Mouse (Mus musculus): ENCODE data around the gene Ptpn6. TPM values are rescaled to one million over a fixed set of nuclear protein-coding genes. Genes with fewer than 3 reads are reported as not detected.

The Ptpn6 gene
- polyA plus RNA-seq, 1 experiment from 2014 or later = 14.1 TPM

- 85% methylated on average over 8 of the region's 8 CpGs for WGBS
- no peak overlapping the region for H3K9ac ChIP-seq (ENCODE audit: low read length)
- no peak overlapping the region for H3K4me2 ChIP-seq (ENCODE audit: low read length)
- no peaks in the 10 kb centered on the region for H3K27me3 ChIP-seq (replicated peaks; ENCODE audit: control insufficient read depth, insufficient read depth, low read length)
- H3K4me3 ChIP-seq (ENCODE audit: low read depth, low read length) = no peak overlapping the region
- ATAC-seq (replicated peaks; ENCODE audit: low FRiP score, low TSS enrichment, low read depth) = no peak
- no peak for DNase-seq (ENCODE audit: low spot score)
- H3K36me3 ChIP-seq (ENCODE audit: control insufficient read depth, insufficient read depth, low read length) = no peaks in the 10 kb centered on the region
- H3K27ac ChIP-seq (ENCODE audit: low read depth) = no peak overlapping the region
- no peaks in the 10 kb centered on the region for H3K9me3 ChIP-seq (ENCODE audit: control insufficient read depth, low read length)
- no peaks in the 10 kb centered on the region for H3K4me1 ChIP-seq (replicated peaks; ENCODE audit: control insufficient read depth, insufficient read depth, low read length)
Measured at GRCm38 (mm10) chr6:124729850-124730705, 8.4 kb downstream of the Ptpn6 start.

- no peak overlapping the region for H3K4me3 ChIP-seq (ENCODE audit: low read depth, low read length)
Measured at GRCm38 (mm10) chr6:124728621-124729020, 9.9 kb downstream of the Ptpn6 start.

GRCm38 (mm10) chr6:124724472-124724871, 14.0 kb downstream of the Ptpn6 start:
- no peak for ATAC-seq (replicated peaks; ENCODE audit: low FRiP score, low TSS enrichment, low read depth)
- WGBS = 87% methylated on average over 10 of the region's 10 CpGs

More at GRCm38 (mm10) chr6:124728621-124729020, 9.9 kb downstream of the Ptpn6 start:
- ATAC-seq (replicated peaks; ENCODE audit: low FRiP score, low TSS enrichment, low read depth) (no peak), DNase-seq (ENCODE audit: low spot score) (no peak)
- 87% methylated on average over 10 of the region's 10 CpGs for WGBS
- Histone ChIP-seq H3K27ac (ENCODE audit: low read depth) (no peak overlapping the region), H3K27me3 (replicated peaks; ENCODE audit: control insufficient read depth, insufficient read depth, low read length) (no peaks in the 10 kb centered on the region), H3K9me3 (ENCODE audit: control insufficient read depth, low read length) (no peaks in the 10 kb centered on the region), H3K9ac (ENCODE audit: low read length) (no peak overlapping the region), H3K4me1 (replicated peaks; ENCODE audit: control insufficient read depth, insufficient read depth, low read length) (no peaks in the 10 kb centered on the region), H3K36me3 (ENCODE audit: control insufficient read depth, insufficient read depth, low read length) (no peaks in the 10 kb centered on the region), H3K4me2 (ENCODE audit: low read length) (no peak overlapping the region)

DNA sequence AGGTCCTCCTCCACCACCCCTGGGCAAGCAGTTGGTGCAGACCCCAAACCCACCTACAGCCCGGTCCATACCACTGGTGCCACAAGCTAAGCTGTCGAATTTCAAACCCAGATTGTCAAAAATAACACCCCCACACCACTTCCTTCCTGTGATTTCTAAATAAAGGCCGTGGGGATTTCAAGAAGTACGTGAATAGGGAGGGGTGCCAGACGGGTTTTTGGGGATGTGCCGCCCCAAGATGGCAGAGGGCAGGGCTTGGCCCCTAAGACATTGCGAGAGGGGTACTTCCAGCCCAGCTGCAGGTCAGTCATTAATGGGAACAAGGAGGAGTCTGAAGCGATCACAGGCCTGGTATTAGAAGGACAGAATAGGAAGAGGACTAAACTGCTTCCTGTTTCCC, 15.0 kb downstream of the Ptpn6 start:
- no peak overlapping the region for H3K27ac ChIP-seq (ENCODE audit: low read depth)

More at GRCm38 (mm10) chr6:124724472-124724871, 14.0 kb downstream of the Ptpn6 start:
- no peak overlapping the region for H3K4me2 ChIP-seq (ENCODE audit: low read length)
- no peaks in the 10 kb centered on the region for H3K27me3 ChIP-seq (replicated peaks; ENCODE audit: control insufficient read depth, insufficient read depth, low read length)
- H3K9me3 ChIP-seq (ENCODE audit: control insufficient read depth, low read length) = no peaks in the 10 kb centered on the region
- H3K36me3 ChIP-seq (ENCODE audit: control insufficient read depth, insufficient read depth, low read length) = no peaks in the 10 kb centered on the region
- no peak overlapping the region for H3K4me3 ChIP-seq (ENCODE audit: low read depth, low read length)
- DNase-seq (ENCODE audit: low spot score) = no peak
- no peak overlapping the region for H3K27ac ChIP-seq (ENCODE audit: low read depth)
- H3K4me1 ChIP-seq (replicated peaks; ENCODE audit: control insufficient read depth, insufficient read depth, low read length) = no peaks in the 10 kb centered on the region
- no peak overlapping the region for H3K9ac ChIP-seq (ENCODE audit: low read length)

DNA sequence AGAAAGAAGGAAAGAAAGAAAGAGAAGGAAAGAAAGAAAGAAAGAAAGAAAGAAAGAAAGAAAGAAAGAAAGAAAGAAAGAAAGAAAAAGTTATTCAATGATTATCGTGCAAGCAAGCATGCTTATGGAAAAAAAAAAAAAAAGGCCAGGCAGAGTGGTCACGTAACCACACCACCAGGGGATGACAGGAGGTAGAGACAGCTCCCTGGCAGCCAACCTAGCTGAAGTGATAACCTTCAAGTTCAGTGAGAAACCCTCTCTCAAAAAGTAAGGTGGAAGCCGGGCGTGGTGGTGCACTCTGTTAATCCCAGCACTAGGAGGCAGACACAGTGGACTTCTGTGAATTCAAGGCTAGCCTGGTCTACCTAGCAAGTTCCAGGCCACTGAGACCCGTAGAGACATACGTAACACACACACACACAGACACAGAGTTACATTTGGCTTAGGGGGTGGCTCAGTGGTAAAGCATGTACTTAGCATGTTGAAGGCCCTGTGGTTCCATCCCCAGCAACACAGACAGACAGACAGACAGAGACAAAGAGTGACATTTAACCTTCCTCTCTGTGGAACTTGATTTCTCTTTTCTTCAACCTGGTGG, 15.5 kb downstream of the Ptpn6 start:
- Histone ChIP-seq H3K9me3 (ENCODE audit: control insufficient read depth, low read length) (no peaks in the 10 kb centered on the region), H3K9ac (ENCODE audit: low read length) (no peak overlapping the region), H3K4me1 (replicated peaks; ENCODE audit: control insufficient read depth, insufficient read depth, low read length) (no peaks in the 10 kb centered on the region), H3K36me3 (ENCODE audit: control insufficient read depth, insufficient read depth, low read length) (no peaks in the 10 kb centered on the region), H3K27me3 (replicated peaks; ENCODE audit: control insufficient read depth, insufficient read depth, low read length) (no peaks in the 10 kb centered on the region), H3K4me3 (ENCODE audit: low read depth, low read length) (no peak overlapping the region), H3K27ac (ENCODE audit: low read depth) (no peak overlapping the region), H3K4me2 (ENCODE audit: low read length) (no peak overlapping the region)
- WGBS = 85% methylated on average over 6 of the region's 6 CpGs
- DNase-seq (ENCODE audit: low spot score) = no peak
- ATAC-seq (replicated peaks; ENCODE audit: low FRiP score, low TSS enrichment, low read depth) = no peak

More for the DNA sequence above, 15.0 kb downstream of the Ptpn6 start:
- no peak for DNase-seq (ENCODE audit: low spot score)
- Histone ChIP-seq H3K9me3 (ENCODE audit: control insufficient read depth, low read length) (no peaks in the 10 kb centered on the region), H3K4me1 (replicated peaks; ENCODE audit: control insufficient read depth, insufficient read depth, low read length) (no peaks in the 10 kb centered on the region), H3K36me3 (ENCODE audit: control insufficient read depth, insufficient read depth, low read length) (no peaks in the 10 kb centered on the region), H3K9ac (ENCODE audit: low read length) (no peak overlapping the region), H3K4me2 (ENCODE audit: low read length) (no peak overlapping the region), H3K27me3 (replicated peaks; ENCODE audit: control insufficient read depth, insufficient read depth, low read length) (no peaks in the 10 kb centered on the region), H3K4me3 (ENCODE audit: low read depth, low read length) (no peak overlapping the region)
- 75% methylated on average over 8 of the region's 8 CpGs for WGBS
- ATAC-seq (replicated peaks; ENCODE audit: low FRiP score, low TSS enrichment, low read depth) = no peak

DNA sequence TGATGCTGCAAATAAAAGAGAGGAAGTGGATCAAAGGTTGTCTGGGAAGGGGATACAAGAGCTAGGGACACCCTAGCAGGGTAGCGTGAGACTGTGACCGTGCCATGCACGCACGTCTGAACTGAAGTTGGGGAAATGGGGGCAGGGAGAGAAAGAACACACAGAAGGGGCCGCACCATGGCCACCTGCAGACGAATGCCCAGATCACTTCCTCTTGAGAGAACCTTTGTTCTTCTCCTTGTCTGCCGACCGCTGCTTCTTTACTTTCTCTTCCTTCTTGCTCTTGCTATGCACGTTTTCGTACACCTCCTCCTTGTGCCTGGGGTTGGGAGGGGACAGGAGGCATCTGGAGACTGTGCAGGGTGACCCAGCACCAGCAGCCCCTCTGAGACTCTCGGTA, 17.6 kb downstream of the Ptpn6 start:
- H3K4me1 ChIP-seq (replicated peaks; ENCODE audit: control insufficient read depth, insufficient read depth, low read length) = no peaks in the 10 kb centered on the region
- ATAC-seq (replicated peaks; ENCODE audit: low FRiP score, low TSS enrichment, low read depth) = no peak
- no peak overlapping the region for H3K27ac ChIP-seq (ENCODE audit: low read depth)
- H3K4me2 ChIP-seq (ENCODE audit: low read length) = peak overlapping the region; percentile 42
- H3K27me3 ChIP-seq (replicated peaks; ENCODE audit: control insufficient read depth, insufficient read depth, low read length) = no peaks in the 10 kb centered on the region
- WGBS = 69% methylated on average over 11 of the region's 11 CpGs
- peaks cover 19% of the 10 kb centered on the region for H3K36me3 ChIP-seq (ENCODE audit: control insufficient read depth, insufficient read depth, low read length)
- no peaks in the 10 kb centered on the region for H3K9me3 ChIP-seq (ENCODE audit: control insufficient read depth, low read length)
- H3K4me3 ChIP-seq (ENCODE audit: low read depth, low read length) = no peak overlapping the region
- DNase-seq (ENCODE audit: low spot score) = no peak
- H3K9ac ChIP-seq (ENCODE audit: low read length) = no peak overlapping the region

- H3K4me2 ChIP-seq (ENCODE audit: low read length) = peak overlapping the region; percentile 42
- H3K27me3 ChIP-seq (replicated peaks; ENCODE audit: control insufficient read depth, insufficient read depth, low read length) = no peaks in the 10 kb centered on the region
- H3K27ac ChIP-seq (ENCODE audit: low read depth) = peak overlapping the region; percentile 83
- WGBS = 53% methylated on average over 7 of the region's 7 CpGs
- peak overlapping the region; percentile 37 for H3K4me3 ChIP-seq (ENCODE audit: low read depth, low read length)
- H3K36me3 ChIP-seq (ENCODE audit: control insufficient read depth, insufficient read depth, low read length) = peaks cover 33% of the 10 kb centered on the region
- H3K4me1 ChIP-seq (replicated peaks; ENCODE audit: control insufficient read depth, insufficient read depth, low read length) = no peaks in the 10 kb centered on the region
- ATAC-seq (replicated peaks; ENCODE audit: low FRiP score, low TSS enrichment, low read depth) (peak; percentile 17; the same call in 1 of the 2 replicates), DNase-seq (ENCODE audit: low spot score) (no peak)
- H3K9ac ChIP-seq (ENCODE audit: low read length) = peak overlapping the region; percentile 65
- H3K9me3 ChIP-seq (ENCODE audit: control insufficient read depth, low read length) = no peaks in the 10 kb centered on the region
Measured at GRCm38 (mm10) chr6:124719354-124719978, 19.0 kb downstream of the Ptpn6 start.

- no peaks in the 10 kb centered on the region for H3K9me3 ChIP-seq (ENCODE audit: control insufficient read depth, low read length)
- H3K4me3 ChIP-seq (ENCODE audit: low read depth, low read length) = peak overlapping the region; percentile 37
- peaks cover 3% of the 10 kb centered on the region for H3K4me1 ChIP-seq (replicated peaks; ENCODE audit: control insufficient read depth, insufficient read depth, low read length)
- peaks cover 41% of the 10 kb centered on the region for H3K36me3 ChIP-seq (ENCODE audit: control insufficient read depth, insufficient read depth, low read length)
- peak overlapping the region; percentile 65 for H3K9ac ChIP-seq (ENCODE audit: low read length)
- peak overlapping the region; percentile 83 for H3K27ac ChIP-seq (ENCODE audit: low read depth)
- H3K27me3 ChIP-seq (replicated peaks; ENCODE audit: control insufficient read depth, insufficient read depth, low read length) = no peaks in the 10 kb centered on the region
- WGBS = 42% methylated on average over 14 of the region's 16 CpGs
- DNase-seq (ENCODE audit: low spot score) (peak; percentile 79), ATAC-seq (replicated peaks; ENCODE audit: low FRiP score, low TSS enrichment, low read depth) (peak; percentile 72)
- H3K4me2 ChIP-seq (ENCODE audit: low read length) = peak overlapping the region; percentile 42
Measured at GRCm38 (mm10) chr6:124718703-124719102, 19.8 kb downstream of the Ptpn6 start.
